Mouse (Mus musculus) splenic B cell, adult 2 months (primary cell): ENCODE measurements at regions not wholly inside any gene's neighbourhood (a gene's known extent, or its start where the extent isn't known, plus 50 kb on each side); places are given as distances from the start of the nearest gene placed in this dataset.
A peak's percentile ranks its signal among the peaks of the same experiment; 100 is the strongest.

ENCODE experiments used
- DNase-seq: peaks from one replicate; pipeline ENCODE4 v3.0.0-alpha.2; 2011; ENCODE audit warnings: low read depth, low spot score
- H3K27me3 ChIP-seq: 2 replicates; pipeline ENCODE4 v1.6.1; 2012; ENCODE audit warnings: mild to moderate bottlenecking, low read length, moderate library complexity, mixed read lengths; ENCODE audit not compliant: control insufficient read depth, poor library complexity, insufficient read depth, severe bottlenecking
- H3K36me3 ChIP-seq: 2 replicates; pipeline ENCODE4 v1.6.1; 2012; ENCODE audit warnings: mild to moderate bottlenecking, low read length, moderate library complexity, mixed read lengths; ENCODE audit not compliant: control insufficient read depth, poor library complexity, insufficient read depth, severe bottlenecking

DNA sequence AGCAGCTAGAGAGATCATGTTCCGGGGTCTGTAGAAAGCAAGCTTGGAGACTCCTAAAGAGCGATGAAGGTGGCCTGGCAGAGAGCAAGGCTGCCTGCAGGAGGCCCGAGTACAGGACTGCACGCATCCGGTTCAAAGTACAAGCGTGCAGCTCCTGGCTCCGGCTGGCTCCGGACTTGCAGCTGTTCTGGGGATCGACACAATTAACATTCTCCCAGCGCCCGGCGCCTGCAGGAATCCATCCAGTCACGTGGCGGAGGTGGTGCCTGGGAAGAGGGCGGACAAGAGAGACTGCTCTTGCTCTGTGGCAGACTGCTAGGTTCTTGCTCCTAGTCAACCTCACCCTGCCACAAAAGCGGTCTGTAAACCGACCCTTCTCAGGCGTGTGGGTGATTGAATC, 86.9 kb downstream of the Bdh1 start:
- DNase-seq, result peak; percentile 15

DNA sequence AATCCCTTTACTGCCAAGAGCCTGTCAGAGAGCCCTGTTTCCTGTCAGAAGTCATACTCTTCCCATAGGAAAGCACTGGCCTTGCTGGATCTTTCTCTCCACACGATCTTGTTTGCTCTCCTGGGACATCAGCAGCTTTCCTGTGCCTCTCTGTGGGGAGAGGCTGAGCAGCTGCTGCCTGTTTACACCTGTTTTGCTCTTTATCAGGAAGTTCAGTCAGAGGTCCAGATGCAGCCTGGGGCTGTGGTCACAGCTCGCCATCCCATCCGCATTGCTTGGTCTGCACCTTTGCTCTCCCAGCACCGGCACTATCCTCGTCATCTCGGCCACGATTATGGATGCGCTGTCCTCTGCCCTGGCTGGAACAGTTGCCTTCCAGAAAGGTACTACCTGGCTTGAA, 88.0 kb downstream of the Bdh1 start:
- no peaks in the 10 kb centered on the region for H3K27me3 ChIP-seq
- peak; percentile 4 for DNase-seq
- H3K36me3 ChIP-seq, result no peaks in the 10 kb centered on the region

More for the DNA sequence above, 86.9 kb downstream of the Bdh1 start:
- H3K27me3 ChIP-seq, result no peaks in the 10 kb centered on the region
- no peaks in the 10 kb centered on the region for H3K36me3 ChIP-seq

DNA sequence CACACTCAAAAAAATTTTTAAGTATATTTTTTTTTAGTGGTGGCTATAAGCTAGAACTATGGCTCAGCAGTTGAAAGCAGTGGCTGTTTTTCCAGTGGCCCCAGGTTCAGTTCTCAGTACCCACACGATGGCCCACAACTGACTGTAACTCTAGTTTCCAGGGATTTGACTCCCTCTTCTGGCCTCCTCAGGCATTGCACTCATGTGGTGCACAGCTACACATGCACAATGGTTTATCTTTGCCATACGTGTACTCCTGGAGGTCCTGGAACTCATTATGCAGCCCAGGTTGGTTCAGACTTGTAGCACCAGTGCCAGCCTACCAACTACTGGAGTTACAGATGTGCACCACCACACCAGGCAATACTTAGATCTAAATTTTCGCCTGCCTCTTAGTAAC, 96.7 kb downstream of the Bdh1 start:
- DNase-seq, result no peak
- no peaks in the 10 kb centered on the region for H3K36me3 ChIP-seq
- H3K27me3 ChIP-seq, result no peaks in the 10 kb centered on the region

DNA sequence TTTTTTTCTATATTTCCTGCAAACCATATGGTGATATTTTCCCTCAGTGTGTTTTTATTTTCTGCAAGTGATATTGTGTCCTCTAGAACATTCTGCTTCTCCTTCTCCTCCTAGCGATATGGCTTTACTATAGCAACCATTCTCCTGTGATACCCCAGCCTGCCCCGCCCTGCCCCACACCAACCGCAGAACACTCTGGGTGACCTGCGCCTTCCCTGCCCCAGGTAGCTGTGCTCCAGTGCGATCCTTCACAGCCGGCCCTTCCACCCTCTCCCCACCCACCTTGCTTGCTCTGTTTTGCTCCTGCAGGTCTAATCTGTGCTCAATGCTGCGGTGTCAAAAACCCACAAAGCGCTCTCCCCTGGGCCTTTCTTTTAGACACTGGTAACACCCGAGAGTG, 98.0 kb downstream of the Bdh1 start:
- DNase-seq, result no peak
- Histone ChIP-seq H3K27me3 (no peaks in the 10 kb centered on the region), H3K36me3 (no peaks in the 10 kb centered on the region)

DNA sequence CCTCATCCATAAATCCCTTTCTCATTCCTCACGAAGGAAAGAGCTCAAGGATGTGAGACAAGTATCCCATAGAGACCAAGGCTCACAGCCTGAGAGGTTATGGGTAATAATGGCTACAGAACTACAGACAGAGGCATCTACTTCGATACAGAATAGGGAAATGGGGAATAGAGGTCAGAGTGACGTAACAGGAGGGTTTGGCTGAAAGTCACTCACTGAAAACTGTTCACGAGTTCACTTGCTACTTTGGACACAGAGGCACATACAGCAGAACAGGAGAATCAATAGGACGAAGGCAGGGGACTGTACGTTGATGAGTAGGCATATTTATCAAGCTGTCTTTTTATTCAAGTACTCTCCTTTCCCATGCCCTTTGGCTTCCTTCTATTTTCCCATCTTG, 99.7 kb downstream of the Bdh1 start:
- DNase-seq, result no peak
- H3K27me3 ChIP-seq, result no peaks in the 10 kb centered on the region
- H3K36me3 ChIP-seq, result no peaks in the 10 kb centered on the region

DNA sequence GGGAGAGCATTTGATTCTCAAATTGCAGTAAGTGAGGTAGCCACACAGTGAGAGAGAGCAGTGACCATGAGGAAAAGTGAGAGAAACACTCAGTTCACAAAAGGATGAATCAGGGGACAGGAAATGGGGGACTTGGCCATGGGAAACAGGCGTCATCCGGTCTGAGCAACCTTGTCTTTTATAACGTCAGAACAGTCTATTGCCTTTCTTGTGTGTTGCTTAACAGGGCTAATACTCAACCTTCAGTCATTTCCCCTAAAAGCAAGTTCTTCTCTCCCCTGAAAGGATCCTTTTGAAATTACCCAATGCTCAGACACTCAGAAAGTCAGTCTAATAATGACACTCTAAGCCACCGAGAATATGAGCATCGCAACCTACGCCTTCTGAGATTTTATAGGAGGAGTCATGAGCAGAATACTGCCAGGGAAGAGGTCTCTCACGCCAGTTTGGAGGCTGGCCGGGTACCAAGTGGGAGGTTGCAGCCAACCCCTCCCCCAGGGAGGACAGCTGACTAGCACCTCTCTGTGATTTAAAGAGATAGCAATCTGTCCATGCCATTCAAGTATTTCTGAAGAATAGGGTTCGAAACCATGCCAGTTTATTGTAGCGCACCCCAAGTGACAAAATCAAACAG, 104.7 kb downstream of the Bdh1 start:
- no peaks in the 10 kb centered on the region for H3K27me3 ChIP-seq
- no peak for DNase-seq
- no peaks in the 10 kb centered on the region for H3K36me3 ChIP-seq

DNA sequence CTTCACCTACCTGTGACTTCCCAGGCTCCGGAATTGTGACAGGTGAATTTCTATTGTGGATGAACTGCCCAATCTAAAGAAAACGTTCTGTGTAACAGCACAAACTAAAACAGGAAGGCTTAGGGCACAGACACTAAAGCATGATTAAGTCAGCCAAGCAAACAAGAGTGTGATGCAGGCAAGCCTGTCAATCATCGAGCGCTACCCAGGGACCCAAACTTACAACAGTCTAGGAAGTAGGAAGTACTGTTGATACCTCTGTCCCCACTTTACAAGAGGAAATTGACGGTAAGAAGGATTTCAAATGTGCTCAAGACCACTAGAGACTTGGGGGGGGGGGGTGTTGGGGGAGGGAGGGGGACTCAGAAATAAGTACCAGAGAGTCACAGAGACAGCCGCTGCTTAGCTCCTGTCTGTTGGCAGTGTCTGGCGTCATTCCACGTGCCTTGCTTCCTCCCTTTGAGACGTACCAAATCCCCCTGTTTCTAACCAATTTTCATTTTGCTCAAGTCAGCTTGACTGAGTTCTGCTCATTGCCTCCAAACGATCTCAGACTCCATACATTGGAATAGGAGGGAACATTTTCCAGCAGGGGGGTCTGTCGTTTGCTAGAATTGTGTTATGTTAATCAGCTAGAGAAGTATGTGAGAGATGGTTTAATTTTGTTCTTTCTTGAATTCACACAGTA, 106.7 kb downstream of the Bdh1 start:
- H3K36me3 ChIP-seq, result no peaks in the 10 kb centered on the region
- no peaks in the 10 kb centered on the region for H3K27me3 ChIP-seq
- no peak for DNase-seq

DNA sequence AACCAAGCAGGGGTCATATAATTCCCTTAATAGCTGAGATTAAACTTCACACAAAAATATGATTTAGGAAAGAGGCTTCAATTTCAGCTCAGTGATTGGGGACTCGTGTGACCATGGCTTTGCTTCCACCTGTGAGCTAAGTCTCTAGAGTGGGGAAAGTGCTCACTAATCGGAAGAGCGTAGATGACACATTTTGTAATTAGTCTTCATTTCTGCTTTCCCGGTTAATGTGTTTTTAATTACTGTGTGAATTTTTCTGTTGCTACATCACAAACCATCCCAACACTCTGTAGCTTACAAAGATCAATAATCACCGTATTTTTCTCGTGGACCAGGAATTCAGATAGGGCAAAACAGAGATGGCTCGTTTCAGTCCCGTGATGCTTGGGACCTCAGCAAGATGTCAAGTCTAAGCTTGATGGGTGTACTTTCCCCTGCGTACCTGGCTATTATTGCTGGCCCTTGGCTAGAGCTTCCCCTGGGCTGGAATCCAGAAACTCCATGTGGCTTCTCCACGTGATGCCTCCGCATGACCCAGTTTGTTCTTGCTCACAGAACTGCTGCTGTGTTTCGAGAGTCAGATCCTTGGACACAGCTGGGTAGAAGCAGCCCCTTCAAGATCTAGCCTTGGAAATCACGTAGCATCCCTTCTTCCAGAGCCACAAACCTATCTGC, 107.3 kb downstream of the Bdh1 start:
- no peaks in the 10 kb centered on the region for H3K27me3 ChIP-seq
- DNase-seq, result no peak
- no peaks in the 10 kb centered on the region for H3K36me3 ChIP-seq

DNA sequence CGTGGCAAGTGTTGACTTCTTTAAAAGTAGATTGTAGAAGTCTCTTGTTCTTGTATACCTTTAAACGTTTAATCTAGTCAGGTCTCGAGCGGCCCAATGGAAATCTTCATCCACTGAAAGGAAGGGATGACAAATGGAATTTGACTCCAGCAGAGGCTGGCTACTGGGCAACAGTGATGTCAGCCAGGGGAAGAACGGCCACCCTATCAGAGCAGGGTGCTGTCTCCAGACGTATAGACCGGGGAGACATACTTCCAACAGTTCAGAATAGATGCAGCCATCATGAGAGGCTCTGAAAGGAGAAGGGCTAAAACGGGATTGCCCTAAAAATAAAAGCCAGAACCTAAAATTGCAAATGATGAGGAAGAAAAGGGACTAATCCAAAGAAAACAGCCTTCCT, 108.0 kb downstream of the Bdh1 start:
- H3K27me3 ChIP-seq, result no peaks in the 10 kb centered on the region
- DNase-seq, result no peak
- no peaks in the 10 kb centered on the region for H3K36me3 ChIP-seq

DNA sequence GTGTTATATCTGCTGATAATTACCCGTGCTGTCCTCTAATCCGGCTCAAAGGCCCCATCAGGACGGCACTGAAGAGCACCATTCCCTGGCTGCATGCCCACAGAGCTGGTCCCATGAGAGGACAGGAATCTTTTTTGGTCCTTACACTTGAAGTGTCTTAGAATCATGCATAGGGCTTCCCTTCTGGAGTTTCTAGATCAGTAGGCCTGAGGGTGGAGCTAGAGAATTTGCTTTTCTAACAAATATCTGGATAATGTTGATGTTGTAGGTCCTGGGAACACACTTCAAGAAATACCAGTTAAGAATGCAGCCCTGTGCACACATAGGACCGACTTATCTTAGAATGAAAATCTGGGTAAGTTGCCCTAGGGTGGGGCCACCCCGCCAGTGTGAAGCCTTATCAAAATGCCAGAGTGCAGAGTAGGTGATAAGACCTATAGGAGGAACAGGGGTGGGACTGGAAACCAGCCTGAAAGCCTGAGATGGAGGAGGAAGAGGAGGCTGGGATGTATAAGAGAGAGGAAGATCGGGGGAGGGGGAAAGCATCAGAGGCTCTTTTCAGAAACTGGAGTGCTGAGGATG, 111.2 kb downstream of the Bdh1 start:
- Histone ChIP-seq H3K36me3 (no peaks in the 10 kb centered on the region), H3K27me3 (no peaks in the 10 kb centered on the region)
- DNase-seq, result no peak

DNA sequence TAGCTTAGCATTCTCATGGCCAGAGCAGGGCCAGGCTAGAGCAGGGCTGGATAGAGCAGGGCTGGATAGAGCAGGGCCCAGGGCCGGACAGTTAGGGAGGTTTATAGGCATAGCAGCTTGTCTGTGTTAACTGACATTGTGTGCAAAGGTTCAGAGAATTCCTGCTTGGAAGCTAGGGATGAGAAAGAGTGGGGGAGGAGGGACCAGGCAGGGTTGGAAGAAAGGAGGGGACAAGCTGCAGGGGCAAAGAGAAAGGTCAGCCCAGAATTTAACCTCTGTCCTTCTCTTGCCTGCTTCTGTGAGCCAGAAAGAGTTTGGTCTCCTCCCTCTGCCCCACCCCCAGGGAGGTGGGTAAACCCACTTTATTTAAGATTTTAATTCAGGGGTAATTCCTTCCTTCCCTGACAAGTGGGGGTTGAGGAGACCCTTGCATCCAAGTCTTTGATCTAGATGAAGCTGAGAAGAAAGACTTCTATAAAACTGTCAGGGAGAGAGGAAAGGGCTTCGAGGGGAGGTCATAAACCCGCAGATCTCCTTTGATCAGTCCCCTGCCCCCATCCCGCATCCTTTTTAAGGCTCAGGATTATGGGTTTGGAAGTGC, 112.9 kb downstream of the Bdh1 start:
- Histone ChIP-seq H3K36me3 (no peaks in the 10 kb centered on the region), H3K27me3 (no peaks in the 10 kb centered on the region)
- no peak for DNase-seq

DNA sequence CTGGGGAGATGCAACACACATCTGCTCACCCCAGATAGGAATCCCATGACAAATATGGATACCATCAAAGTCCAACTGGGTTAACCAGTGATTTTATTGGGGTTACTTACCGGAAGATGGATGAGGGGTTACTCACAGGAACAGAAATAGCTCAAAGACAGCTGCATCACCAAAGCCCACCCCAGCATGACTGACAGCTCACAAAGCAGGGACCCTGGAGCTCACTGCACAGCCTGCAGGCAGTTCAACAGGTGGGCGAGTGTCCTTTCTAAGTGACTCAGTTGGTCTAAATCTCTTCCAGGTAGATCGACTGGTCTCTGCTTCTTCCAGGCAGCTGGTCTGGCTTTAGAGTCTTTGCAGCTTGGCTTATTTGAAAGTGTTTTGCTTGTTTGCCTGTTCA, 114.2 kb downstream of the Bdh1 start:
- no peak for DNase-seq
- H3K36me3 ChIP-seq, result no peaks in the 10 kb centered on the region
- H3K27me3 ChIP-seq, result no peaks in the 10 kb centered on the region

DNA sequence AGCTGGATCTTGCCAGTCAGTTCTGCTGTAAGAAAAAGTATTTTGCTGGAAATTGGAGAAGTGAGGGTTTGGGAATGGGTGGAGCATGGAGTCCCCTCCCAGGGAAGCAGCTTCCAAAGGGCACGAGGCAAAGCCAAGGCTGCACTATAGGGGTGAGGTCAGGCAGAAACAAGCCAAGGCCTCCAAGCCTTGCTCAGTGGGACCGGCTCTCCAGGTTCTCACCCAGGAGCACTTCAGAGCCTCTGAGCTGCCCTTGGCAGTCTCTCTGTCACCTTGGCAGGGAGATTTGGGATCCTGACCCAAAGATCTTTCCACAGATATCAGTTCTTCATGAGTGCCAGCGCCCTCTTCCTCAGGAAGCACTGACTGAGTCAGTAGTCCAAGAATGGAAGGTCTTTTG, 116.5 kb downstream of the Bdh1 start:
- H3K36me3 ChIP-seq, result no peaks in the 10 kb centered on the region
- no peak for DNase-seq
- H3K27me3 ChIP-seq, result no peaks in the 10 kb centered on the region

DNA sequence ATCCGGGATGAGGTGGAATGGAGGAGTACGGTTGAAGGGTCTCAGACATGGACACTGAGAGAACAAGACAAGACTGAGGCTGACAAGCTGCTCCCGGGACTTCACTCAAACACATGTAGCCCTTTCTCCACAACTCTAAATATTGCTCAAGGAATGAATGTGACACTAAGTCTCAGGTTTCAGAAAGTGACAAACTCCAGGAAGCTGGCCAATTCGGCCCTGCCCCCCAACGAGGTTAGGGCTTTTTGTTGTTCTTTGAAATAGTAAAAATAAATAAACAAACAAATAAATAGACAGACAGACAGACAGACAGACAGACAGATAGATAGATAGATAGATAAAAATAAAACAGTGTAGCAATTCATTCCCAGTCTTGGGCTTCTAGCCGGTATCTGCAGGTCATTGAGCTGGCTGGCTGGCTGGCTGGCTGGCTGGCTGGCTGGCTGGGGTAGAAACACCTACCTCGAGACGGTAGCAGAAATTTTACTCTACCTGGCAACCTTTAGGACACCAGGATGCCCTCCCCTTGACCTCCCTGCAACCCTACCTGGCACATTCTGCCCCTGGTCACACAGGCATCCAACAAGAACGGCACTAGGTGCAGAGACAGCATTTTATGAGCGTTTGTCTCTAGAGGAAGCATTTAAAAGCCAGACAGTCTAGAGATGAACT, 119.6 kb upstream of the Dlg1 start:
- H3K36me3 ChIP-seq, result no peaks in the 10 kb centered on the region
- H3K27me3 ChIP-seq, result no peaks in the 10 kb centered on the region; the same call in 1 of the 2 replicates
- no peak for DNase-seq
